Mouse (Mus musculus) gastrocnemius, postnatal 4 days (tissue): Measurements from ENCODE around the gene Rnpepl1. TPM values are rescaled to one million over a fixed set of nuclear protein-coding genes. Genes with fewer than 3 reads are reported as not detected.

Experiments used
- DNase-seq, 2 experiments: peaks; one replicate each; pipeline ENCODE4 v3.0.0; 2021 to 2022; ENCODE audit warnings: low spot score in 2 of 2, mixed read lengths in 2 of 2
- long read RNA-seq, 2 experiments: library from polyadenylated mRNA; stranded (forward); transcript quantifications; one replicate each; pipeline ENCODE4 v2.0.0; 2021
- total RNA-seq, 2 experiments: library from RNA; stranded (reverse); gene quantifications; 2 replicates each; pipeline ENCODE4 v1.2.3; 2021

Gene Rnpepl1
- total RNA-seq: 10 to 100 TPM; 63.6 to 65.5 TPM
- long read RNA-seq, experiment 1, transcript Rnpepl1-201 (11 exons, 3,337 nt): major isoform, 57 of 105 reads
- long read RNA-seq, experiment 1, partial matches to known transcripts: 30 of 105 reads
- long read RNA-seq, experiment 1, other reads (novel, unspliced or antisense): 18 of 105 reads
- long read RNA-seq, experiment 2, transcript Rnpepl1-201 (11 exons, 3,337 nt): major isoform, 72 of 113 reads
- long read RNA-seq, experiment 2, partial matches to known transcripts: 20 of 113 reads
- long read RNA-seq, experiment 2, other reads (novel, unspliced or antisense): 21 of 113 reads

DNA sequence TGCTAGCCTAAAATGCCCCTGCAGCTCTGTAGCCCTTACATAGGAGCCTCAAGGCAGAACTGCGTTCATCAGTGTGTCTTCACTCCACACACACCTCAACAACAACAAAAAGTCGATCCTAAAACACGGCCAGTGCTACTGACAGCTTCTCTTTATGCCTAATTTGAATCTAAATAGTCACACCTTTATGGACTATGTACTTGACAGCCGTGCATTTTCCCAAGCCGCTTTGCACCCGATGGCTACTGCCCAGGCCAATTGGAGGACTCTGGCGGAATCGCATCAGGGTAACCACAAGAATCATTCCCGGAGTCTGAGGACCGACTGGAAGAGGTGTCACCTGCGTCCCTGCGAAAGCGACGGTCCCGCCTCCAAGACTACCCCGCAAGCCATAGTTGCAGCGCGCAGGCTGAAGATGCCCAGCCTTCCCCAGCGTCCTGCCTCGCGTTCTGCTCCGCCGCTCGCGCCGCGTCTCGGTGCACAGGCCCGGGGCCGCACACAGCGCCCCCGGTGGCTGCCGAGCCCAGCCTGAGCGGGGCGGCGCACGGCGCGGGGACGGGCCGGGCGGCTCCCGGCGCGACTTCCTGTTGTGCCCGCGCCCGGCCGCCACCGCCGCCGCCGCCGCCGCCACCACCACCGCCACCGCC is at the start of gene Rnpepl1:
Gene Rnpepl1 (plus strand): TSS at position 545 of the 647 bp plus-strand sequence.
- DNase-seq: peak; percentile 63 to 76

DNA sequence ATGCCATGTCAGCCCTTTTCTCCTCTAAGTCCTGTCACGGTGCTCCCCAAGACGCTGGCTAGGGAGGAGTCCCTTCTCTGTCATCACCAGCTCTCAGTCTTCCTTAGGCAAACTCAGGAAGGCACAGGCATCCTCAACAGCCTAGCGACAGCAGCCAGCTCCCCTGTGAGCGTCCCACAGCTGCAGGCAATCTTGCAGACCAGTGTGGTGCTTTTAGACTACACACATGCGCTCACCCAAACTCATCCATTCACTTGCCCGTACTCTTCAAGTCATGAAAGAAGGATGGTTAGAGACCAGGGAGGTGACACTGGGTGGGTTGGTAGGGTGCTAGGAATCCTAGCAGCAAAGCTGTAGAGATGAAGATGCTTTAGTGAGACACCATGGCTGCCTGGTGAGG is 49.1 kb upstream of the Rnpepl1 start:
- DNase-seq: no peak

DNA sequence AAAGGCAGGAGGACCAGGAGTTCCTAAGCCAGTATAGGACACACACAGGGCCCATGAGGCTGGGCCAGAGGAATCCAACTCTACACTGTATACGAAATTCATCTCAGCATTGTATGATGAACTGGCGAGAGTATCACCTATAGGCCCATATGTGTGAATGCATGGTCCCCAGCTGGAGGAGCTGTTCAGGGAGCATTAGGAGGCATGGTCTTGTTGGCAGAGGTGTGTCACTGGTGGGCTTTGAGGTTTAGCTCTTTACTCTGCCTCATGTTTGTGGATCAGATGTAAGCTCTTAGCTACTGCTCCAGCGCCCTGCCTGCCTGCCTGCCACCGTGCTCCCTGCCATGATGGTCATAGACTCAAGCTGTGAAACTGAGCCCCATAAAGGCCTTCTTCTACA is 47.3 kb upstream of the Rnpepl1 start:
- no peak for DNase-seq

DNA sequence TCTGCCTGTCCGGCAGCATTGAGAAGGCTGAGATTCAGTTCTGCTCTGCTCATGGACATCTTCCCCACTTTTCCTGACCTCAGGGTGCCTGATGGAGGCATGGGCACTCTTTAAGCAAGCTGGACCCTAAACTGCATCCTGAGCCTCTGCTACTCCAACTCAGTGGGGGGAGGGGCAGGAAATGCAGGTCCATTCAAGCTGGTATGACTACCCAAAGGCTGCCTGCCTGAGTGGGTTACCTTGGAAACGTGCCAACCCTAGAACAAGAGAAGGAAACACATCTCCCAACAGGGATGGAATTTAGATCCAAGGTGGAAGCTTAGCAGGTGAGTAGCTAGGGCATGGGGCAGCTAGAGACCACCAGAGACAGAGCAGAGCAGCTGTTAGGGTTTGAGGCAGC is 44.4 kb upstream of the Rnpepl1 start:
- no peak for DNase-seq

DNA sequence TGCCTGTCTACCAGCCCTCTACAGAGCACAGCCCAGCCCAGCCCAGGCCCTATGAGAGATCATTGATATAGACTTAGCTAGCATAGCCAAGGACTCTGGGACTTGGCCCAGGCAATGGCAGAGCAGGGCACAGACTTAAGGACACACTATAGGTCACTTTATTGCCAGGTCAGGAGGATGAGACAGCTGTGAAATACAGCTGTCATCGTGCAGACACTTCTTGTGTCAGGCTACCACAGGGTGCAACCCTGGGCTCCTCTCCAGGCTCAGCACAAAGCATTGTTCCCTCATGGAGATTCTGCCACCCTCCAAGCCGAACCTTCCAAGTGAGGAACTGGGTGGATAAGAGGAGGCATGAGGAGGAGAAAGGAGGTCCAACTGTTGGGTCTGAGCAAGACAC is 40.6 kb upstream of the Rnpepl1 start:
- DNase-seq: no peak

DNA sequence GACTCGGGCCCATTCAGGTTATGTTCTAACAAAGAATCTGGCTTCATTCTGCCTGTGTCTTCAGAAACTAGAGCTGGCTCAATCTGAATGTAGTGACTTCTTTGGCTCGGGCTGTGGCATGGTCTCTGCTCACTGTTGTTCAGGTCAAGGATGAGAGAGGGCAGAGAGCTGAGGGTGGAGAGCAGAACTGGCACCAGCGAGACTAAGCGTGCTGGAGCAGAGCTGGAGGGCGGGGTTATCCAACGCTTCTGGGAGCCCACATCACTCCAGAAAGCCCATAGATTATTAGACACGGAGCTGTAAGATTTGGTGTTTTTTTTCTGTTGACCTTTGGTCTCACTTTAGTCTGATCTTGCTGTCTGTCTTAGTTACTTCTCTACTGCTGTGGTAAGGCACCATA is 37.9 kb upstream of the Rnpepl1 start:
- DNase-seq: no peak

DNA sequence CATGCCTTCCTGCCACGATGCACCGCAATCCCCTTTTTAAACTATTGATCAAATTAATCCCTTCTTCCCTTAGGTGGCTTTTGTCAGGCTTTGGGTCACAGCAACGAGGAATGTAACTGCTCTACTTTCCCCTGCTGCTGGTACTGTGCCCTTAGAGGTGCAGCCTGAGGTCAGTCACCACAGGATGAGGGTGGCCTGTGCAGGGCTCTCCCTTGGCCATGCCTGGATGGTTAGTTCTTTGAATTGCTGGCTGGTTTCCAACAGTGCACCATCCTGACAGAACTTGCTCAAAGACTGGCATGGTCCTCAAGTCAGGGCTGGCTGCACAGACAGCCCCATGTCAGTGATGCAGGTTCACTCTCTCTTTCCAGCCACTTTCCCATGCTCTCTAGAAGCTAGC is 36.6 kb upstream of the Rnpepl1 start:
- no peak for DNase-seq

DNA sequence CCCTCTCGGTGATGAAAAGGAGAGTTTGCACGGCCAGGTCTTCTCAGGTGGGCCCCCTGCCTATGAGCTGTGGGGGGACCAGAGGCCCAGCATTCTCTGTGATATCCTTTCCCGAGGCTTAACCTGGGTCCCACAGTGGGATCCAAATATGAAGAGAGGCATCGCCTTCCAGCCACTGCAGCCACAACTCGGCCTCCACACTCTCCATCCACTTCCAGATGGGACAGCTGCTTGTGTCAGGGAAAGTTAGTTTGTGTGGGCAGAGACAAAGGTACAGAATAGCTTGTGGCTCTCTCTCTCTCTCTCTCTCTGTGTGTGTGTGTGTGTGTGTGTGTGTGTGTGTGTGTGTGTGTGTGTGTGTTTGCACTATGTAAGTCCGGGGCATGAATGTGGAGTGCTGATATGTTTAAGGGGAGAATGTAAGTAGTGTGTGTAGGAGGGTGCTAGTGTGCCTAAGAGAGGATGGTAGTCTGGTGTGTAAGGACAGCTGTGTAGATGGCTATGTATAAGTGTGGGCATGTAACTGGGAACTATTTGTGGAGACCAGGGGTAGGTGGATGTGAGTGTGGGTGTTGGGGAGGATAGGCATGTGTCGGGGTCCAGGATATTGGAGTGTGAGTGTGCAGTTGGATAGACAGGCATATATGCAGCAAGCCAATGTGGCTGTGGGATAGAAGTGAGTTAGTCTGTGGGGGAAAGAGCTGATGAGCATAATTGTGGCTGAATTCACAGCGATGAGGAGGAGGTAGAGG is 35.0 kb upstream of the Rnpepl1 start:
- DNase-seq: no peak

DNA sequence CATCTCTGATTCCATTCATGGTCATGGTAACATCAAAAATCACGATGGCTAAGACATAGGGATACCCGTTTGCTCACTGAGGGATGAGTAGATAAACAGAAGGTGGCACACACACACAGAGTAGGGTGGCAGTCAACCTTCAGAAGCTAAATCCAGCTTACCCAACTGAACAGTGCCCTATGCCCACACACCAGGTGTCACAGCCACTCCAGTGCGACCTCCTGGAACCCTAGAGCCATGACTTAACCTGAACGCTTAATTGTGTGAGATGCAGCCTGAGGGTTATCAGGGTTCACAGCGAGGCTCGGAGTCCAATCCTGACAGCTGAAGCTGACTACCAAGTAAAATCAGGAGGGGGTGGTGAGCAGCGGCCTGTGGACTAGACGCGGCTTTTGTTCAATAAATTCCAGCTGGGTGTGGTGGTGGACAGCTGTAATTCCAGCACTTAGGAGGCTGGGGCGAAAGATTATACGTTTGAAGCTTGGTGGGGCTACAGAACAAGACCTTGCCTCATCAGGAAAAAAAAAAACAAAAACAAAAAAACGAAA is 33.1 kb upstream of the Rnpepl1 start:
- DNase-seq: no peak

DNA sequence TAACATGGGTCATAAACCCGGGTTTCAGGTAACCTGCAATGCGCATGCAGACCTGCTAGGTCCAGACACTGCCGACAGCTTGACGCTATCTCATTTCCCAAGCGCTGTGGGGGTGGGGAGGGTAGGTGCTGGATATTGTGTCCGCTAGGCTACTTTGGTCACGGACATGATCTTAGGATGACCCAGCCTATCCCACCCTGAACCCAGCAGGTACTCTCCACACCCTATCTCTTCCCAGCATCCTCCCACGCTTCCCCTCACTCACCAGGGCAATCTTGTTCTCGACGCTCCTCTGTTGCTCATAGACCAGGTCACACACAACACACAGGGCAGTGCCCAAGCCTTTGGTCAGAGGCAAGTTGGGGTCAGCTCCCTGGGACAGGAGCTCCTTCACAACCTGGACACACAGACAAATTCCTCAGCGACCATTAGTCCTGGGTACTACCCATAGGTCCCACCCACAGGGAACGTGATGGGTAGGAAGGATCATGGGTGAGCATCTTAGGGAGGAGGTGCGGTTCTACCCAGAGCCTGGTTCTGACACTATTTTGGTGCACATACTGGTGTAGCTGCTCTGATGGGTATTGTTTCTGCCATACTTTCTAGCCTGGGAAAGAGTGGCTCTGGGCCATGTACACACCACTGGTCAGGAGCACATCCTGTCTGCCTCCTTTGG is 32.4 kb upstream of the Rnpepl1 start:
- DNase-seq: no peak

DNA sequence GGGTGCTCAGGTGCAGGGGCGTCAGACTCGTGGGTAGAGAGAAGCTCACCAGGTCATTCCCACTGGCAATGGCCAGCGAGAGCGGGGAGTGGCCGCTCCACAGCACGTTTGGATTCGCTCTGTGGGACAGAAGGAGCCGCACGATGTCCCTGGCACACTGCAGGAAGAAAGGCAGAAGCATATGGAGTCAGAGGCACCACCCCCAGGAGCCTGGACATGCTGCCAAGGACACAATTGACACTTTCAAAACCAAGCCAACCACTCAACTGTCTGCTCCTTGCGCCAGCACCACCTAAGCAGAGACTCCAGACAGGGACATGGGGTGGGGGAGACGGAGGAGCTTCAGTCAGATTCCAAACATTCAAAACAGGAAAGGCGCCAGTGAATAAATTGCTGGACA is 31.3 kb upstream of the Rnpepl1 start:
- no peak for DNase-seq

DNA sequence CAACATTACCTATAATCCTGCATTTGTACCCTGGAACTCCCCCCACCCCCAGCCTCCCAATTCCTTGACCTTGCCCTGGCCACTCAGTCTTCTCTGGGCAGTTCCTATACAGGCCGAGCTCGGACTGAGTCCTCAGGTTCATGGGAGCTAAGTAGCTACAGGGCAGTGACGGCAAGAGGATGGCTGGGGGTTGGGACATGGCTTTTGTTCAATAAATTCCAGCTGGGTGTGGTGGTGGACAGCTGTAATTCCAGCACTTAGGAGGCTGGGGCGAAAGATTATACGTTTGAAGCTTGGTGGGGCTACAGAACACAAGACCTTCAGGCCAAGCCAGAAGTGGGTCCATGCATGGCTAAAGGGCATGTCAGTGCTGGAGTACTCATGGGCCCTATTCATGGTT is 30.5 kb upstream of the Rnpepl1 start:
- no peak for DNase-seq

DNA sequence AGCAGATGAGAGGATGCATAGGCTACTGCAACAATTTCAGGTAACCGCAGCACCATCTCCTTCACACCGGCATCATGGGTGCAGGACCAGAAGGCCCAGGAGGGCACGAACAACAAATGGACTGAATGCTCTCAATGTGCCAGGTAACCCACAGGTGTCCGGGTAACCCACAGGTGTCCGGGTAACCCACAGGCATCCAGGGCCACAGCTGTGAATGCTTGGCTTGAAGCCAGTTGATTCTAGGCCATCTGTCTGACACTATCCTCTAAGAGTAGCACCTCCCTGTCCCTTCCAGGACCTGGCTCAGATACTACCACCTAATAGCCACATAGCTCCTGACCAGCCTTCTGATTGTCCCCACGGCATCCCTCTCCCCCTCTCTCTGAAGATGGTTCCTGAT is 28.6 kb upstream of the Rnpepl1 start:
- no peak for DNase-seq

DNA sequence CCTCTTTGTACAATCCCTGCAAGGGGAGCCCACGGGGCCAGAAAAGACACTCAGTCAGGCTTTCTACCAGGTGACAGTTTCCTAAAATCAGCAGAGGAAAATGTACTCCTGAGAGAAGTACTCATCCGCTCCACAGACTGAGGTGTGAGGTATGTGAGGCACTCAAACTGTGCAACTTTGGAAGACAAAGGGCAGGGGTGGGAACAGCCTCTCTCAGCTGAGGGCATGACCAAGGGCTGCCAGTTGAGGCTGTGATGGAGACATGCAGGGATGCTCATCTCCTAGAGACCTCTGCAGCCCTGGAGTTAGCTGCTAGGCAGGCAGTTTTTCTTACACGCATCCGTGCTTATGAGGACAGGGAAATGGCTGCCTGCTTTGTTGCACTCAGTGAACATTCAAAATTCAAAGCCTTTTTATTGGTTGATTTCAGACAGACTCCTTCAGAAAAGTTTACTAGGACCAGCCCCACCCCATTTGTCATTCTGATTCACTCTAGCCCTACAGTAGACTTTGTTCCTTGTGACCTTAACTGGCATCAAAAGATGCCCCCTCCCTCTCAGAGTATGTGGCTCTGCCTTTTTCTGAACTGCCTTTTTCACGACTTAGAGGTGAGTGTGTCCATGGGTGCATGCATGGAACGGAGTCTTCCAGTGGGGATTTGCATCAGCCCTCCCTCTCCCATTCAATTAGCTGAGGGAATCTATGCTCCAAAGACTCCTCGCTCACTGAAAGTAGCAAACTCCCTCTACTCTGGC is 21.5 kb upstream of the Rnpepl1 start:
- DNase-seq: no peak

DNA sequence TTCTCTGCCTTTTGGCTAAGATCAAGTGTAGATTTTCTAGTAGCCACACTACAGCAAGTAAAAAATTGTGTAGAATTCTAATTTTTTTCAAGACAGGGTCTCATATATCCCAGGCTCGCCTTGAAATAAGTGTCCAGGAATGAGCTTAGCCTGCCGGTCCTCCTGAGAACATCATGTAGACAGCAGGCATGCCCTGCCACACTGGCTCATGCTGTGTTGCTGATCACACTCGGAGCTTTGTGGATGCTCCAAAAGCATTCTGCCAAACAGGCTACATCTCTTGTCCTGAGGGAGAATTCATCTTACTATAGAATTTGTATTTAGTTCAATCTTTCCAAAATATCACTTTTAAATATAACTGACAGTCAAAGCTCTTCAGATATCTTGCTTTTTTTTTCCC is 17.8 kb upstream of the Rnpepl1 start:
- DNase-seq: no peak

DNA sequence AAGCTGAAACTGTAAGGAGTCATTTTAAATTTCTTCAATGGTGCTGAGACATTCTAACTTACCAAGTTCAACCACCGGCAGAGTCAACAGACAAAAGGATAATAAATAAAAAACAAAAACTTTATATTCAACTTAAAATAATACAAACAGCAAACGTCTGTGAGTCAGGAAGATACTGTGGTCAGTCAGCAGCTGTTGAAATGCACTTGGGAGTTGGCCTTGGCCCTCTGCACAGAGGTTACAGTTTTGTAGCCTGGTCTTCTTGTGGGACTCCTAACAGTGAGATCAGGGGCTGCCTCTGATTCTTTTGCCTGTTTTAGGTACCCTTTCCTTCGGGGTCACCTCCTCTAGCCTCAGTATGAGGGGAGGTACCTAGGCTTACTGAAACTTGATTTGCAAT is 16.7 kb upstream of the Rnpepl1 start:
- no peak for DNase-seq

DNA sequence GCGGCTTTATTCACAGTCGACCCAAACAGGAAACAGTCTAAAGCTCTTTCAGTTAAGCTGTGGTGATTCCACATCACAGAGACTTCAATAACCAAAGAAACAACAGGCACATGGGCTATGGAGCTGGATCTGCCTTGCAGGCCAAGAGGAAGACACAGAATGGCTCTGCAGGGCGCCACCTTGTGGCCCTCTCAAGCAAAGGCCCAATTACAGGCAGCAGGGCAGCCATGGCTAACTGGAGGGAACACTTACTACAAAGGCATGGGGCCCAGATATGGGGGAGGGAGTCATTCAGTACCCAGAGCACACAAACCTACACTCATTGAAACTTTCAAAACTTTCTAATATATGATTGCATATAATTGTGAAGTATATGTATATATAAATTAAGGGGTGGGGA is 15.5 kb upstream of the Rnpepl1 start:
- peak; percentile 49 to 76 for DNase-seq

DNA sequence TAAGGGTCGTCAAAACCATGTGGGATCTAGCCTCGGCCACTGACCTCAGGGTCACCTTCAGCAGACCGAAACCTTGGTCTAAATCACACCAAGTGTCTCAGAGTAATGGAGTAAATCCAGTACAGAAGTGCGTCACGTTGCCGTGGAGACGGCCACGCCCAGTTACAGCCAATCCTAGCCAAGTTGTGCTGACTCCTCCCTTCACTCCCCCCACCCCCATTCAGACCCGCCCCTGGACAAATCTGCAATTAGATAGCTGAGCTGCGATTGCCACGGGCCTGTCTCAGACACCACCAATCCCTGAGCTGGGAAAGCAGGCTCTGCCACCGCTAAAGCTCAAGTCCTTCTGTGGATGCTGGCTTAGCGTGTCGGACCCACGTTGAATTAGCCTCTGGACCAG is 7.8 kb upstream of the Rnpepl1 start, which contains the start of gene Ankmy1:
Gene Ankmy1 (minus strand): TSS at position 121 of the 400 bp plus-strand sequence.
- DNase-seq: peak in 1 of 2 experiments; percentile 44

DNA sequence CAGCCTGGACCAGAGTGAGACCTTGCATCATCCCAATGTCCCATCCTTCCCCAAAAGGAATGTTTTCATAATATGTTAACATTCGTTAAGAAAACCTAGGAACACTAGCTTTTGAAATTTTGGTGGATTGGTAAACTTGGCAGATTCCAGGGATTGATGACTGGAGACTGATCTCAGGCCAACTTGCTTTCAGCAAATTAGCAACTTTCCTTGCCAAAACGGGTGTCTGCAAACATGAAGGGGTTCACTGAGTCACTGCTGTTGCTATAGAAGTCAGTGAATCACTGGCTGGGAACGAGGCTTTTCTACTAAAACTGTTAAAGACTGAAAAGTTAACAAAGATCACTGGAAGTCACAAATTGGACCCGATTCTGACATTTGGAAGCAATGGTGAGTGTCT is 7.0 kb upstream of the Rnpepl1 start:
- no peak for DNase-seq

DNA sequence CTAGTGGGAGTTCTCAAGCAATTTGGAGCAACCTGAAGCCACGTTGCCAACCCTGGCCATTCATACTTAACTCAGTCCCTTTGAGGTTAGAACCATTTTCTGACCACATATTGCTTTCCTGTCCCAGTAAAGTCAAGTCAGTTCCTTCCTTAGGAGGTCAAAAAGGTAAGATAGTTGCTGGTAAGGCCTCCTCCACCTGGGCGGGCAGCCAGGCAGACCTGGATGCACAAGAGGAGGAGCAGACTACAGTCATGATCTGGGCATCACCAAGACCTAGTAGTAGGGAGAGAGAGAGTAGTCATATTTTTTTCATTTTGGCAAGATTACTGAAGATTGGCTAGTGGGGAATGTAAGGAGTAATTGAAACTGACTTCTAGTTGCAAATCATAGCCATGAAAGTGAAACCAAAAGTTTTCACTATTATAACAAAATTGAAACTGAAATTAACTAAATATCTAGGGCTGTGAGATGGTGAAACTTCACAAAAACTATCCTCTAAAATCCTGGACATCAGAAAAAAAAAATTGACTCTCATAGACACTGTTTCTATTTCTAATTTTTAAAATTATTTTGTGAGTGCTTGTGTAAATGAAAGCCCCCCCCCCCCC is 4.8 kb upstream of the Rnpepl1 start:
- no peak for DNase-seq
